In the genomic region with DNA sequence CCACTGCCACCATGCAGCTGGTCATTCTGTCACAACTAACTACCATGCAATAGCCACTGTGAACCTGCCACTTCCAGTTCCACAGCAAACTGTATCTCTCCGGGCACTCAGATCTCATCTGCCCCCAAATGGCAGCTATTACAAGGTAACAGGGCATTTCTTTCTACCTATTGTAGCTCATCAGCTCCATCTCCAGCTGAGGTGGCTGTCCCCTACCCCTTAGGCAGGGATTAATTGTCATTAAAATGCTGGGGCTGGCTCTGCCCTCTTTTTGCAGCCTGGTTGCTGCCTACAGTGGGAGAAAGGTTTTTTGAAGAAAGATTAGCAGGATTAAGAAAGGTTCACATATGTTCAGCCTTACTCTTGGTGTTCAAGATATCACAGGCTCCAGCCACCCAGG, we compare ENCODE assay signal across 33 mouse cellular contexts. TPM values are rescaled to one million over a fixed set of nuclear protein-coding genes. Genes with fewer than 3 reads are reported as not detected.
A peak's percentile ranks its signal among the peaks of the same experiment; 100 is the strongest.
DNase-seq lines count a peak whose midpoint lies in the region; ATAC-seq and TF ChIP-seq lines count a peak whose summit lies in the region.
"Had no signal": no experiment of that assay in that cellular context is flagged by ENCODE, and none has a peak within 500 bp of the region (broad histone marks: within the 10 kb centered on the region; RNA-seq: fewer than 3 reads in every experiment).

No protein-coding gene starts in this region.

- no peaks in the 10 kb centered on the region for H3K36me3 ChIP-seq in forebrain, embryonic 11.5 days (ENCODE audit: control insufficient read depth, insufficient read depth, low read length)
- H3K36me3 ChIP-seq in forebrain, embryonic 15.5 days, result no peaks in the 10 kb centered on the region
- no peaks in the 10 kb centered on the region for H3K36me3 ChIP-seq in midbrain, embryonic 12.5 days
- H3K36me3 ChIP-seq in midbrain, embryonic 16.5 days (ENCODE audit: control insufficient read depth, insufficient read depth, low read length), result no peaks in the 10 kb centered on the region
- no peaks in the 10 kb centered on the region for H3K36me3 ChIP-seq in midbrain, postnatal 0 days (ENCODE audit: insufficient read depth, low read length)
- H3K36me3 ChIP-seq: embryonic facial prominence, embryonic 10.5 days; embryonic facial prominence, embryonic 13.5 days; G1E; heart, embryonic 12.5 days; heart, embryonic 15.5 days; hindbrain, embryonic 10.5 days; hindbrain, embryonic 13.5 days had no signal

- WGBS in forebrain, embryonic 11.5 days, result 13% methylated on average over 1 of the region's 1 CpGs
- WGBS in forebrain, embryonic 15.5 days, result 31% methylated on average over 1 of the region's 1 CpGs
- 25% methylated on average over 1 of the region's 1 CpGs for WGBS in midbrain, embryonic 12.5 days
- WGBS in midbrain, embryonic 16.5 days, result 27% methylated on average over 1 of the region's 1 CpGs
- 38% methylated on average over 1 of the region's 1 CpGs for WGBS in midbrain, postnatal 0 days

- no peak overlapping the region for H3K27ac ChIP-seq in forebrain, embryonic 11.5 days (ENCODE audit: low read depth, low read length)
- H3K27ac ChIP-seq in forebrain, embryonic 15.5 days (replicated peaks), result no peak overlapping the region
- no peak overlapping the region for H3K27ac ChIP-seq in midbrain, embryonic 12.5 days (replicated peaks)
- H3K27ac ChIP-seq in midbrain, embryonic 16.5 days (ENCODE audit: low read length), result no peak overlapping the region
- H3K27ac ChIP-seq in midbrain, postnatal 0 days (ENCODE audit: low read depth, low read length), result no peak overlapping the region
- H3K27ac ChIP-seq: embryonic facial prominence, embryonic 10.5 days; embryonic facial prominence, embryonic 13.5 days; heart, embryonic 15.5 days; hindbrain, embryonic 10.5 days; hindbrain, embryonic 13.5 days had no signal

- H3K27me3 ChIP-seq in forebrain, embryonic 11.5 days (ENCODE audit: control insufficient read depth, insufficient read depth, low read length), result no peaks in the 10 kb centered on the region; the same call in none of the 2 replicates
- peaks cover 22% of the 10 kb centered on the region for H3K27me3 ChIP-seq in forebrain, embryonic 15.5 days
- peaks cover 64% of the 10 kb centered on the region for H3K27me3 ChIP-seq in midbrain, embryonic 12.5 days
- peaks cover 13% of the 10 kb centered on the region for H3K27me3 ChIP-seq in midbrain, embryonic 16.5 days (ENCODE audit: control insufficient read depth, insufficient read depth, low read depth, low read length)
- H3K27me3 ChIP-seq in midbrain, postnatal 0 days (ENCODE audit: insufficient read depth, low read length), result no peaks in the 10 kb centered on the region

- H3K4me1 ChIP-seq in forebrain, embryonic 11.5 days (replicated peaks; ENCODE audit: control insufficient read depth, insufficient read depth, low read length), result peaks cover 17% of the 10 kb centered on the region
- peaks cover 17% of the 10 kb centered on the region for H3K4me1 ChIP-seq in forebrain, embryonic 15.5 days
- peaks cover 21% of the 10 kb centered on the region for H3K4me1 ChIP-seq in midbrain, embryonic 12.5 days
- no peaks in the 10 kb centered on the region for H3K4me1 ChIP-seq in midbrain, embryonic 16.5 days (ENCODE audit: control insufficient read depth, insufficient read depth, low read length)
- no peaks in the 10 kb centered on the region for H3K4me1 ChIP-seq in midbrain, postnatal 0 days (ENCODE audit: insufficient read depth, low read length)
- H3K4me1 ChIP-seq: embryonic facial prominence, embryonic 13.5 days; heart, embryonic 12.5 days; heart, embryonic 15.5 days had no signal

- ATAC-seq in forebrain, embryonic 11.5 days (replicated peaks; ENCODE audit: low FRiP score), result peak; percentile 19
- ATAC-seq in forebrain, embryonic 15.5 days (replicated peaks), result no peak
- peak; percentile 52 for ATAC-seq in midbrain, embryonic 12.5 days (ENCODE audit: low FRiP score, low read depth)
- ATAC-seq in midbrain, embryonic 16.5 days, result no peak
- ATAC-seq in midbrain, postnatal 0 days (ENCODE audit: low FRiP score), result no peak
- ATAC-seq: hindbrain, embryonic 16.5 days; Patski had no signal

- no peaks in the 10 kb centered on the region for H3K9me3 ChIP-seq in forebrain, embryonic 11.5 days (ENCODE audit: control insufficient read depth, low read length)
- H3K9me3 ChIP-seq in forebrain, embryonic 15.5 days, result no peaks in the 10 kb centered on the region
- no peaks in the 10 kb centered on the region for H3K9me3 ChIP-seq in midbrain, embryonic 12.5 days
- 0 out of 2 replicates have a peak, but pooled peaks cover 5% of the 10 kb centered on the region for H3K9me3 ChIP-seq in midbrain, embryonic 16.5 days (replicated peaks; ENCODE audit: control insufficient read depth, low read length, poor library complexity, severe bottlenecking)
- no peaks in the 10 kb centered on the region for H3K9me3 ChIP-seq in midbrain, postnatal 0 days (ENCODE audit: low read length)
- H3K9me3 ChIP-seq: embryonic facial prominence, embryonic 10.5 days; embryonic facial prominence, embryonic 13.5 days; G1E; heart, embryonic 12.5 days; heart, embryonic 15.5 days; hindbrain, embryonic 10.5 days had no signal

- H3K4me2 ChIP-seq in forebrain, embryonic 11.5 days (ENCODE audit: low read depth, low read length, severe bottlenecking), result no peak overlapping the region
- H3K4me2 ChIP-seq in forebrain, embryonic 15.5 days (replicated peaks), result no peak overlapping the region
- H3K4me2 ChIP-seq in midbrain, embryonic 12.5 days (replicated peaks), result no peak overlapping the region
- no peak overlapping the region for H3K4me2 ChIP-seq in midbrain, embryonic 16.5 days (ENCODE audit: low read length)
- H3K4me2 ChIP-seq in midbrain, postnatal 0 days (ENCODE audit: low read depth, low read length, poor library complexity, severe bottlenecking), result no peak overlapping the region
- H3K4me2 ChIP-seq: embryonic facial prominence, embryonic 13.5 days; heart, embryonic 12.5 days; heart, embryonic 15.5 days; hindbrain, embryonic 13.5 days had no signal

- DNase-seq in forebrain, embryonic 11.5 days (ENCODE audit: low spot score), result no peak
- no peak for DNase-seq in midbrain, postnatal 0 days (ENCODE audit: low spot score)
- DNase-seq in adrenal gland, adult 8-10 months, result no peak
- DNase-seq in right cerebral cortex, postnatal 14 days, result no peak
- DNase-seq: adrenal gland, postnatal 14 days; B cell, adult 2 months; cerebellum, adult 11 months; cerebellum, adult 2 months; cerebellum, adult 9-11 months; cerebellum, postnatal 25 days; embryo, embryonic 11 days; gastrocnemius, postnatal 25 days; heart, adult 18-20 months; heart, postnatal 10 days; heart, postnatal 36 days had no signal

- no peak overlapping the region for H3K4me3 ChIP-seq in forebrain, embryonic 11.5 days (ENCODE audit: low read depth, low read length)
- H3K4me3 ChIP-seq in forebrain, embryonic 15.5 days, result no peak overlapping the region
- no peak overlapping the region for H3K4me3 ChIP-seq in midbrain, embryonic 12.5 days
- no peak overlapping the region for H3K4me3 ChIP-seq in midbrain, embryonic 16.5 days (ENCODE audit: low read depth, low read length)
- no peak overlapping the region for H3K4me3 ChIP-seq in midbrain, postnatal 0 days (ENCODE audit: low read depth, low read length)
- H3K4me3 ChIP-seq: embryonic facial prominence, embryonic 10.5 days; embryonic facial prominence, embryonic 13.5 days; erythroblast, embryonic 14.5 days; heart, embryonic 12.5 days; heart, embryonic 15.5 days; hindbrain, embryonic 10.5 days; hindbrain, embryonic 13.5 days had no signal

- TF ChIP-seq CTCF in midbrain, postnatal 0 days (IDR thresholded peaks at IDR 0.05), result no peak

- H3K9ac ChIP-seq in forebrain, embryonic 11.5 days (ENCODE audit: low read length), result no peak overlapping the region
- H3K9ac ChIP-seq in forebrain, embryonic 15.5 days (replicated peaks), result no peak overlapping the region
- H3K9ac ChIP-seq in midbrain, embryonic 12.5 days (replicated peaks), result no peak overlapping the region
- H3K9ac ChIP-seq in midbrain, embryonic 16.5 days (ENCODE audit: low read depth, low read length), result no peak overlapping the region
- H3K9ac ChIP-seq in midbrain, postnatal 0 days (replicated peaks; ENCODE audit: low read length, poor library complexity, severe bottlenecking), result 0 out of 2 replicates have a peak overlapping the region, but pooled peaks have one; percentile 4
- H3K9ac ChIP-seq: embryonic facial prominence, embryonic 13.5 days; heart, embryonic 12.5 days; heart, embryonic 15.5 days; hindbrain, embryonic 13.5 days had no signal

RNA-seq across cellular contexts. Expression of gene Olig2, which starts 18.9 kb away (rescaled TPM):
- 20.3 and 27.4 TPM in 2 replicates for polyA plus RNA-seq in forebrain, embryonic 11.5 days (2014; fragmentation: Nextera tagmentation; extraction: Ambion mirVana)
- polyA plus RNA-seq in forebrain, embryonic 15.5 days (2015; fragmentation: Nextera tagmentation; extraction: Ambion mirVana), result 7.1 and 8.6 TPM in 2 replicates
- polyA plus RNA-seq in midbrain, embryonic 12.5 days (2016; fragmentation: Nextera tagmentation; extraction: Ambion mirVana), result 5.9 and 11.3 TPM in 2 replicates
- polyA plus RNA-seq in midbrain, embryonic 16.5 days (2015; fragmentation: Nextera tagmentation; extraction: Ambion mirVana), result 8.5 and 9.9 TPM in 2 replicates
- total RNA-seq in midbrain, postnatal 0 days (2014; rRNA removed), result 36.0 and 58.4 TPM in 2 replicates
- 13.3 and 15.7 TPM in 2 replicates for polyA plus RNA-seq in midbrain, postnatal 0 days (2015; fragmentation: Nextera tagmentation; extraction: Ambion mirVana)
- total RNA-seq in adrenal gland, adult 8-10 months (2022), result not detected
- total RNA-seq: adrenal gland, adult 18-20 months; adrenal gland, postnatal 14 days; CH12.LX; common myeloid progenitor, adult 5-6 weeks; gastrocnemius, adult 8-10 months; gastrocnemius, postnatal 25 days; heart, adult 18-20 months; heart, postnatal 10 days; heart, postnatal 36 days had no signal
- polyA plus RNA-seq: erythroblast, embryonic 14.5 days; G1E; gonadal fat pad, adult 2 months; heart, embryonic 12.5 days; heart, embryonic 15.5 days; Patski had no signal

Comparison
In these comparisons a context has a peak if more than half of its experiments do, and no peak if none do; other contexts are left out.
1. ATAC-seq: peak in forebrain, embryonic 11.5 days (single experiment) and midbrain, embryonic 12.5 days (single experiment); none in forebrain, embryonic 15.5 days (single experiment), midbrain, embryonic 16.5 days (single experiment) and midbrain, postnatal 0 days (single experiment).